Comparison of ENCODE assay signal across 27 mouse cellular contexts in genomic region chr4:48239046-48239445, GRCm38 (mm10). TPM values are rescaled to one million over a fixed set of nuclear protein-coding genes. Genes with fewer than 3 reads are reported as not detected.
DNase-seq lines count a peak whose midpoint lies in the region; ATAC-seq and TF ChIP-seq lines count a peak whose summit lies in the region.
"Had no signal": no experiment of that assay in that cellular context is flagged by ENCODE, and none has a peak within 500 bp of the region (broad histone marks: within the 10 kb centered on the region; RNA-seq: fewer than 3 reads in every experiment).

No protein-coding gene starts in this region.

- H3K36me3 ChIP-seq in intestine, postnatal 0 days (ENCODE audit: control insufficient read depth, insufficient read depth) = no peaks in the 10 kb centered on the region; the same call in 1 of the 2 replicates
- H3K36me3 ChIP-seq: forebrain, embryonic 15.5 days; heart, embryonic 15.5 days had no signal

- no peaks in the 10 kb centered on the region for H3K4me1 ChIP-seq in intestine, postnatal 0 days (replicated peaks; ENCODE audit: control insufficient read depth, insufficient read depth, low read length)
- H3K4me1 ChIP-seq: embryonic facial prominence, embryonic 12.5 days; embryonic facial prominence, embryonic 15.5 days; forebrain, embryonic 12.5 days; forebrain, embryonic 15.5 days; heart, embryonic 12.5 days; heart, embryonic 15.5 days had no signal

- no peak overlapping the region for H3K9ac ChIP-seq in intestine, postnatal 0 days (ENCODE audit: low read depth, low read length)
- H3K9ac ChIP-seq: embryonic facial prominence, embryonic 12.5 days; embryonic facial prominence, embryonic 15.5 days; forebrain, embryonic 12.5 days; forebrain, embryonic 15.5 days; heart, embryonic 12.5 days; heart, embryonic 15.5 days; hindbrain, embryonic 14.5 days had no signal

- H3K27ac ChIP-seq in intestine, postnatal 0 days (ENCODE audit: low read depth, low read length) = no peak overlapping the region
- H3K27ac ChIP-seq: embryonic facial prominence, embryonic 12.5 days; embryonic facial prominence, embryonic 15.5 days; forebrain, embryonic 12.5 days; forebrain, embryonic 15.5 days; gastrocnemius, adult 2 months; heart, embryonic 15.5 days; hindbrain, embryonic 14.5 days; hindbrain, postnatal 0 days had no signal

- WGBS in intestine, postnatal 0 days = 87% methylated on average over 4 of the region's 4 CpGs

- H3K4me3 ChIP-seq in intestine, postnatal 0 days (ENCODE audit: low read depth, low read length) = no peak overlapping the region
- H3K4me3 ChIP-seq: embryonic facial prominence, embryonic 12.5 days; embryonic facial prominence, embryonic 15.5 days; forebrain, embryonic 12.5 days; forebrain, embryonic 15.5 days; gastrocnemius, adult 2 months; heart, embryonic 12.5 days; heart, embryonic 15.5 days had no signal

- DNase-seq in frontal cortex, postnatal 14 days (ENCODE audit: low spot score in 2 of 2) = no peak
- DNase-seq in lung, postnatal 25 days (ENCODE audit: low spot score) = peak; percentile 62
- DNase-seq in lung, postnatal 14 days = no peak
- DNase-seq in brain, adult 2 months (ENCODE audit: low read depth, low spot score) = peak; percentile 41
- DNase-seq: adrenal gland, postnatal 10 days; adrenal gland, postnatal 36 days; cerebellum, adult 11 months; cerebellum, adult 2 months; cerebellum, adult 9-11 months; cerebellum, postnatal 25 days; gastrocnemius, adult 2 months; gastrocnemius, postnatal 14 days; heart, adult 18-20 months; heart, postnatal 10 days; heart, postnatal 4 days had no signal

- no peak for TF ChIP-seq CTCF in intestine, postnatal 0 days (IDR thresholded peaks at IDR 0.05; ENCODE audit: low read depth)

- no peaks in the 10 kb centered on the region for H3K9me3 ChIP-seq in intestine, postnatal 0 days (ENCODE audit: control insufficient read depth)
- H3K9me3 ChIP-seq: embryonic facial prominence, embryonic 12.5 days; embryonic facial prominence, embryonic 15.5 days; forebrain, embryonic 12.5 days; forebrain, embryonic 15.5 days; heart, embryonic 12.5 days; heart, embryonic 15.5 days had no signal

- peak; percentile 84 for ATAC-seq in frontal cortex, adult (ENCODE audit: low TSS enrichment)
- ATAC-seq in intestine, postnatal 0 days = no peak
- ATAC-seq: activated CD4-positive, CD25-positive, alpha-beta regulatory T cell, adult 4 months; forebrain, embryonic 15.5 days; hindbrain, postnatal 0 days; inflammation-experienced regulatory T-cells, adult 6 months had no signal

- no peak overlapping the region for H3K4me2 ChIP-seq in intestine, postnatal 0 days (replicated peaks; ENCODE audit: low read depth)
- H3K4me2 ChIP-seq: embryonic facial prominence, embryonic 12.5 days; embryonic facial prominence, embryonic 15.5 days; forebrain, embryonic 12.5 days; forebrain, embryonic 15.5 days; heart, embryonic 12.5 days; heart, embryonic 15.5 days; hindbrain, embryonic 14.5 days had no signal

- no peaks in the 10 kb centered on the region for H3K27me3 ChIP-seq in intestine, postnatal 0 days (replicated peaks; ENCODE audit: control insufficient read depth, insufficient read depth, low read length)
- H3K27me3 ChIP-seq: embryonic facial prominence, embryonic 12.5 days; embryonic facial prominence, embryonic 15.5 days; forebrain, embryonic 12.5 days; forebrain, embryonic 15.5 days; heart, embryonic 12.5 days; heart, embryonic 15.5 days had no signal

RNA-seq across cellular contexts. Expression of gene Erp44, which starts 40.3 kb away (rescaled TPM):
- polyA plus RNA-seq in intestine, postnatal 0 days (2015; fragmentation: Nextera tagmentation; extraction: Ambion mirVana) = 75.7 and 78.8 TPM in 2 replicates

RNA-seq across cellular contexts. Expression of gene Invs, which starts 40.5 kb away (rescaled TPM):
- polyA plus RNA-seq in intestine, postnatal 0 days (2015; fragmentation: Nextera tagmentation; extraction: Ambion mirVana) = 1.8 and 2.4 TPM in 2 replicates

Comparison
In these comparisons a context has a peak if more than half of its experiments do, and no peak if none do; other contexts are left out.
1. DNase-seq: peak in lung, postnatal 25 days (single experiment) and brain, adult 2 months (single experiment); none in frontal cortex, postnatal 14 days (0 of 2) and lung, postnatal 14 days (single experiment).